Mouse (Mus musculus) midbrain, embryonic 11.5 days (tissue): ENCODE measurements around the gene Tnr. TPM values are rescaled to one million over a fixed set of nuclear protein-coding genes. Genes with fewer than 3 reads are reported as not detected.
"Not testable (repeated sequence)": the region's sequence is repeated elsewhere in the genome, so short reads cannot be mapped to it uniquely, and the experiment has no call there.

Experiments
- ATAC-seq: fragments of 200-750 bp; cut with Nextera tagmentation; 2 replicates; pipeline ENCODE4 v1.8.0; 2017; ENCODE audit warnings: moderate TSS enrichment, moderate library complexity; ENCODE audit not compliant: low FRiP score
- DNase-seq: peaks from one replicate; pipeline ENCODE4 v3.0.0; 2015; ENCODE audit warnings: low spot score; ENCODE audit errors: missing footprints
- H3K27ac ChIP-seq: fragments of 300-500 bp; sonication (generic); 2 replicates; pipeline ENCODE4 v1.5.1; 2014; ENCODE audit warnings: low read depth, low read length
- H3K27me3 ChIP-seq: fragments of 300-500 bp; sonication (generic); 2 replicates; pipeline ENCODE4 v1.6.1; 2014; ENCODE audit warnings: mild to moderate bottlenecking, low read length, moderate library complexity, mixed read lengths; ENCODE audit not compliant: control insufficient read depth, insufficient read depth
- H3K36me3 ChIP-seq: fragments of 300-500 bp; sonication (generic); 2 replicates; pipeline ENCODE4 v1.6.1; 2014; ENCODE audit warnings: mild to moderate bottlenecking, low read length, moderate library complexity, mixed read lengths; ENCODE audit not compliant: control insufficient read depth, insufficient read depth
- H3K4me1 ChIP-seq: fragments of 300-500 bp; sonication (generic); 2 replicates; pipeline ENCODE4 v1.6.1; 2014; ENCODE audit warnings: low read length; ENCODE audit not compliant: control insufficient read depth, insufficient read depth
- H3K4me2 ChIP-seq: fragments of 300-500 bp; sonication (generic); 2 replicates; pipeline ENCODE4 v1.6.1; 2014; ENCODE audit warnings: mild to moderate bottlenecking, moderate library complexity
- H3K4me3 ChIP-seq: fragments of 300-500 bp; sonication (generic); 2 replicates; pipeline ENCODE4 v1.5.1; 2014; ENCODE audit warnings: low read depth, low read length
- H3K9ac ChIP-seq: fragments of 300-500 bp; sonication (generic); 2 replicates; pipeline ENCODE4 v1.6.1; 2014; ENCODE audit warnings: low read length
- H3K9me3 ChIP-seq: fragments of 300-500 bp; sonication (generic); 2 replicates; pipeline ENCODE4 v1.6.1; 2016; ENCODE audit warnings: low read length; ENCODE audit not compliant: control insufficient read depth
- WGBS: fragments of 180-500 bp; shearing (Covaris S2); extraction: QIAGEN DNeasy Blood & Tissue Kit; methylation state at CpG from one replicate; pipeline ENCODE4 v1.1.7; 2014; 5-methylcytosine and 5-hydroxymethylcytosine counted together
- polyA plus RNA-seq: library from polyadenylated mRNA; unstranded; fragments of >200 nt; fragmentation: Nextera tagmentation; extraction: Ambion mirVana; gene quantifications from 2 replicates; pipeline ENCODE4 v1.2.1, GENCODE M21; 2014

The Tnr gene
- polyA plus RNA-seq, 1 experiment from 2014 or later: 0.16 TPM

DNA sequence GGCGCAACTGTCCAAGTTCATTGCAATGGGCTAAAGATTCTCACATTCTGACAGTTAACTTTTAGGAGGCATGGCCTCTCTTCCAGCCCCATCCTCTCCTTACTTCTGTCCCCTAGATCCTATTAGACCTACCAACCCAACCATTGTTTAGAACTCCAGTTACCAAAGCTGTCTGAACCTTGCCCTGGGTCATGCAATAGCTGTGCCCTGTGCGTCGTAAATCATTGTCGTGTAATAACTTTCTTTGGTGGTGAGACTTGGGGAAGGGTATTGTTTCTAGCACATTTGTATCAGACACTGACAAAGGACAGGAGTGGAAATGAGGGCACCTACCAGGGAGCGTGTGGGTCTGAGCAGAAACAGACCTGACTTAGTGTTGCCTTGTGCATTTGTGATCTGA lies 401.1 kb downstream of the Tnr start:
- Histone ChIP-seq H3K4me3 (no peak overlapping the region), H3K4me1 (no peaks in the 10 kb centered on the region), H3K27ac (no peak overlapping the region), H3K9ac (no peak overlapping the region), H3K4me2 (no peak overlapping the region), H3K9me3 (no peaks in the 10 kb centered on the region), H3K36me3 (no peaks in the 10 kb centered on the region), H3K27me3 (no peaks in the 10 kb centered on the region)
- WGBS: 93% methylated on average over 5 of the region's 5 CpGs
- no peak for ATAC-seq
- DNase-seq: no peak

DNA sequence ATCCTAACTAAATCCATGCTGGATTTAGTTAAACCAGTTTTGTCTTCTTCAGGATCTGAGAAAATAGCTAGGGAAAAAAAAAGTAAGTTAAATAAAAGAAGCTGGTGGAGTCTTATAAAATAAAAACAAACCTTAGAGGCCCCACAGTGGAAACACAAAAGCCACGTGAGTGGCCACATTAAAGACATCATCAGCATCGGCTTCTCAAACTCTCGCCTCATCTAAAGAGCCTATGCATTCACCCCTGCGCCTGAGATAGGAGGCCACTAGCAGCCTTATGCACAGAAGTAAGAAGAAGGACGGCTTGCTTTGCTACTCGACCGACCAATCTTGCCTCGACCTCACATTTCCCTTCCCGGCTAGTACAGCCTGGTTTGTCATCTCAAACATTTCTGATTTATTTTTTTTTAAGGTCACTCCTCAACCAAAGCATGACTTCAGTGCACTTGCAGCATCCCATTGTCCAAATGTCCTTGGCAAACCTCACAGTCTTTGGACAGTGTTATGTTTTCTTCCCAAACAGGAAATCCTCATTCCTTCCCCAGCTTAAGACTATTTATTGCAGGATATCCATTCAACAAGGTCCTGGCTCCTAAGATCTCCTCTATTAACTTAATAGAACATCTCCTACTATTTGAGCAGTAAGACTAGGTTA lies 405.2 kb downstream of the Tnr start:
- no peak overlapping the region for H3K27ac ChIP-seq
- H3K9me3 ChIP-seq: no peaks in the 10 kb centered on the region
- DNase-seq (no peak), ATAC-seq (no peak)
- no peaks in the 10 kb centered on the region for H3K36me3 ChIP-seq
- no peaks in the 10 kb centered on the region for H3K4me1 ChIP-seq
- no peak overlapping the region for H3K9ac ChIP-seq
- H3K4me3 ChIP-seq: no peak overlapping the region
- H3K27me3 ChIP-seq: no peaks in the 10 kb centered on the region
- H3K4me2 ChIP-seq: no peak overlapping the region
- 86% methylated on average over 9 of the region's 9 CpGs for WGBS

DNA sequence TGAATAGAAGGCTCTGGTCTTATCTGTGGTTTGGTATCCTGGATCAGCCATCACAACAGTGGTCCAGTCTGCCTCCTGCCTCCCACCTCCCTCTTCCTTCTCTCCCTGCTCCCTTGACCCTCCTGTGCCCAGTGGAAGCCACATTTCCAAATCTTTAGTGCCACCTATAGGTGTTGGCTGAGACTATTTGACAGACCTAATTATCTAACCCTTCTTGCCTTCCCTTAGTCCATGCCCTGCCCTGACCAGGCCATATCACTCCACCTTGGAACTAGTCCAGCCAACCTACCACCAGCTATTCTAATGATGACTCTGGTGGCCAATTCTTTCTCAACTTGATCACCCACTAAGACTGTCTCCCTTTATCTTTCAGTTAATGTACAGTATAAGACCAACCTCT lies 408.5 kb downstream of the Tnr start:
- DNase-seq: no peak
- Histone ChIP-seq H3K36me3 (no peaks in the 10 kb centered on the region), H3K4me3 (no peak overlapping the region), H3K4me2 (no peak overlapping the region), H3K9me3 (no peaks in the 10 kb centered on the region), H3K27me3 (no peaks in the 10 kb centered on the region), H3K4me1 (no peaks in the 10 kb centered on the region), H3K9ac (no peak overlapping the region), H3K27ac (no peak overlapping the region)
- no peak for ATAC-seq

DNA sequence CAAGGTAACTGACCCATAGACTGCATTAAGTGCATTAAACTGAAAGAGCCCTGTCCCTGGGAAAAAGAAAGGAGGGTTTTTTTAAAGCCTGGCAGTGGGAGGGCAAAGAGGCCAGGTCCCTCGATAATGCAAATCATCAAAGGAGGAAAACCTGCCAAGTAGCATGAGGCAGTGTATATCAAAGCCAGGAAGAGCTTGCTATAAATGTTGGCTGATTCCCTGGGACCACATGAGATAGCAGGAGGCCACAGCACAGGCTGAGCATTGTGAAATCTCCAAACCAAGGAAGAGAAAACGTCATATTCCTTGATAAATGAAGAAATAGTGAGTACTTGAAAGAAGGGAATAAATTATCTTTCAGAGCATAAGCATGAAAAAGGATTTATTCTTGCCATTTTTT lies 409.0 kb downstream of the Tnr start:
- Histone ChIP-seq H3K36me3 (no peaks in the 10 kb centered on the region), H3K9ac (no peak overlapping the region), H3K4me2 (no peak overlapping the region), H3K27me3 (no peaks in the 10 kb centered on the region), H3K27ac (no peak overlapping the region), H3K9me3 (no peaks in the 10 kb centered on the region), H3K4me3 (no peak overlapping the region), H3K4me1 (no peaks in the 10 kb centered on the region)
- DNase-seq: no peak
- WGBS: 53% methylated on average over 2 of the region's 2 CpGs
- ATAC-seq: no peak

DNA sequence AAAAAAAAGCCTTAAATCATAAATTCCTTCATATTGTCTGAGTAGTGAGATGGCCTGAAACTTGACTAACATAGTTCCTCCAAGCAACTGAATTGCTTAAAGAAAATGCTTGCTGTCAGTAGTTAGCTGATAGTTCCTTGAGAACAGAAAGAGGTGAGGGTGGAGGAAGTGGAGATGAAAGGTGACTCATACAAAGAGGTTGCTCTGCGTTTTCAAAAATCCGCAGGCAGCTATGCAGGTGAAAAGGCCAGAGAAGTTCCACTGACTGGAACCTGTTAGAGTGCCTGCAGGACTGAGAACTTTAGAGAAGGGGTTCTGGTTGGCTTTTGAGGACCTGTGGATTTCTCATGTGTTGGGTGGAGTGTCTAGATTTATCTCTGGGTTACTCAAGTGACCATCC lies 414.9 kb downstream of the Tnr start:
- Histone ChIP-seq H3K27me3 (no peaks in the 10 kb centered on the region), H3K4me2 (no peak overlapping the region), H3K36me3 (no peaks in the 10 kb centered on the region), H3K4me3 (no peak overlapping the region), H3K4me1 (no peaks in the 10 kb centered on the region), H3K9me3 (no peaks in the 10 kb centered on the region), H3K9ac (no peak overlapping the region), H3K27ac (no peak overlapping the region)
- DNase-seq: no peak
- no peak for ATAC-seq
- 89% methylated on average over 2 of the region's 2 CpGs for WGBS

DNA sequence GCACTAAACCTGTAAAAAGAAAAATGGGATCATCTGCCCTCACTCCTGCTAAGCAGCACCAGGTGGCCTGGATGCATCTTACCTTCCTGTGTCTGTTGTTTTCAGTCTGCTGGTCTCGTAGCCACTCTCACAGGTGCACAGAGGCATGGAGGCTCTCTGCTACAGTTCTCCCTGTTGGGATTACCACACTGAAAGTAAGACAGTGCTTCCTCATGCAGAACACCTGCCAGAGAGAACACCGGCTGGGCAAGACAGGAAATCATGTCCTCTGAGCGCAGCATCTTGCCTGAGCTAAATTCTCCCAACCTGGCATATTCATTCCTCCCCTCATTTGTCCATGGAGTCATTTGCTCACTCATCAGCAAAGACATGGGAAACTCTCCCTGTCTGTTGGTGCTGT lies 415.8 kb downstream of the Tnr start:
- DNase-seq: no peak
- H3K9ac ChIP-seq: no peak overlapping the region
- no peak for ATAC-seq
- H3K4me3 ChIP-seq: no peak overlapping the region
- 83% methylated on average over 3 of the region's 3 CpGs for WGBS
- no peak overlapping the region for H3K4me2 ChIP-seq
- H3K36me3 ChIP-seq: no peaks in the 10 kb centered on the region
- H3K9me3 ChIP-seq: no peaks in the 10 kb centered on the region
- H3K27me3 ChIP-seq: no peaks in the 10 kb centered on the region
- H3K4me1 ChIP-seq: no peaks in the 10 kb centered on the region
- H3K27ac ChIP-seq: no peak overlapping the region

DNA sequence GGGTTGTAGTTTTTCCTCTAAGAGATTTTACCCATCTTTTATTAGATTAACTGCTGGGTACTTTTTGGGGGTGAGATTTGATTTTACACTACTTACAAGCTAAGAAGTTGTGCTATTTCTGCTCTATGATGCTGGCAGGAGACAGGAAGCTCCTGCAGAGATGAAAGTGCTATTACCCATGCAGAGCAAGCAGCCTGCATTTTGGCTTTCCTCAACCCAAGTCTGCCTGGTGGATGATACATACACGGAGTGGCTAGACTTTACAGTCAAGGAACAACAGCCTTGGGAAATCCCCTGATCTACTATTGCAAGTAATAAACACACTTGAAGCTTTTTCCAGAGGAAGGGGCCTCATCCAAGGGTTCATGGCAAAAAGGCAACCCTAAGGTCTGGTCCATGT lies 430.0 kb downstream of the Tnr start:
- no peaks in the 10 kb centered on the region for H3K4me1 ChIP-seq
- no peaks in the 10 kb centered on the region for H3K9me3 ChIP-seq
- H3K27ac ChIP-seq: no peak overlapping the region
- no peak for ATAC-seq
- H3K9ac ChIP-seq: no peak overlapping the region
- no peak for DNase-seq
- no peaks in the 10 kb centered on the region for H3K36me3 ChIP-seq
- no peak overlapping the region for H3K4me3 ChIP-seq
- H3K27me3 ChIP-seq: no peaks in the 10 kb centered on the region
- 58% methylated on average over 1 of the region's 1 CpGs for WGBS
- H3K4me2 ChIP-seq: no peak overlapping the region

DNA sequence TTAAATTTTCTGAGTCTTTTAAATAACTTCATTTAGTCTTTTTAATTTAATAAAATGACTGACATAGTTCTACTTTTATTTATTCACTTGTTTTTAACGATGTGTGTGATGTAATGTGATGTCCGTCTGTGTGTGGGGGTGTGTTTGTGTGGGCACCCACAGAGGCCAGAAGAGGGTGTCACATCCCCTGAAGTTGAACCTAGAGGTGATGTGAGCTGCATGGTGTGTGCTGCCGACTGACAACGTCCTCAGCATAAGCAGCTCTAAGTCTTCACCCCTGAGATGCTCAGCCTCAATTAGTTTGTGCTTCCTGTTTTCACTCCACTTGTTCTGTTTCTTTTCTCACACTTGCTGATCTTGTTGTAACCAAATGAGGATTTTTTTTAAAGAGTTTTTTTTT lies 439.8 kb downstream of the Tnr start:
- no peak overlapping the region for H3K9ac ChIP-seq
- no peak overlapping the region for H3K4me2 ChIP-seq
- ATAC-seq (no peak), DNase-seq (no peak)
- H3K4me1 ChIP-seq: no peaks in the 10 kb centered on the region
- no peaks in the 10 kb centered on the region for H3K9me3 ChIP-seq
- H3K27me3 ChIP-seq: no peaks in the 10 kb centered on the region
- H3K27ac ChIP-seq: no peak overlapping the region
- H3K36me3 ChIP-seq: no peaks in the 10 kb centered on the region
- WGBS: 86% methylated on average over 4 of the region's 4 CpGs
- H3K4me3 ChIP-seq: no peak overlapping the region

DNA sequence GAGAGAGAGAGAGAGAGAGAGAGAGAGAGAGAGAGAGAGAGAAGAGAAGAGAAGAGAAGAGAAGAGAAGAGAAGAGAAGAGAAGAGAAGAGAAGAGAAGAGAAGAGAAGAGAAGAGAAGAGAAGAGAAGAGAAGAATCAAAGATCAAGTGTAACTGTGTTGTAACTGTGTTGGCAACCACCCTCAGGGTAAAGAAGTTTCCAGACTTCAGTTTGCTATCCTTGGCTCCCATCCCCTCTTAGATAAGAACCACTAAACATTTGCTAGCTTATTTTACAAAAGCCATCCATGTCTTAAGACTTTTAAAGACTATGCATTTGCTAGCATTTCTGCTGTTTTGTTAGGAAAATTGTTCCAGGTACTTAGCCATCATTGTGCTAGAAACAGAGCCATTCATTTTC lies 442.7 kb downstream of the Tnr start:
- ATAC-seq, H3K9ac ChIP-seq, H3K36me3 ChIP-seq, H3K9me3 ChIP-seq, DNase-seq, H3K27me3 ChIP-seq, H3K4me3 ChIP-seq, H3K4me1 ChIP-seq, H3K4me2 ChIP-seq, H3K27ac ChIP-seq: not testable (repeated sequence)

DNA sequence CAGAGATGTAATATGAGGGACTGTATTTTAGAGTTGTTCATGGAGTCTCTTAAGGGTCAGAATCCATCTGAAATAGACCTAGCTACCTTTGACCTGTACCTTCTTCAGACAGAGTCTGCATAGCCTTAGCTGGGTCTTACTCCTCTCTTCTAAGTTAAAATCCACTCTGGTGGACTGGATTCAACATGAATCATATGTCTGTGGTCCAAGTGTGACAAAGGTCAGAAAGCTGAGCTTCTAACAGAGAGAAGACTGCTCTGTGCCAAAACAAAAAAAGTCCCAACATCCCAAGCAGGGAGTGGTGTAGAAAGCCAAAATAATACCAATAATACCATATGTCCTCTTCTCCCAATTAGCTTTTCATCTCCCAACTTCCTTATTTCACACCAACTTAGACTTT lies 444.8 kb downstream of the Tnr start:
- DNase-seq (no peak), ATAC-seq (no peak)
- H3K4me2 ChIP-seq: no peak overlapping the region
- H3K4me1 ChIP-seq: no peaks in the 10 kb centered on the region
- no peaks in the 10 kb centered on the region for H3K27me3 ChIP-seq
- H3K4me3 ChIP-seq: no peak overlapping the region
- no peak overlapping the region for H3K9ac ChIP-seq
- no peaks in the 10 kb centered on the region for H3K9me3 ChIP-seq
- H3K27ac ChIP-seq: no peak overlapping the region
- H3K36me3 ChIP-seq: no peaks in the 10 kb centered on the region
